Mouse (Mus musculus): Measurements from ENCODE around the gene Mrps12. TPM values are rescaled to one million over a fixed set of nuclear protein-coding genes. Genes with fewer than 3 reads are reported as not detected.
"Not testable (repeated sequence)": the region's sequence is repeated elsewhere in the genome, so short reads cannot be mapped to it uniquely, and the experiment has no call there.

Gene Mrps12
- total RNA-seq, 2 experiments from 2014 or later = 33.5 to 34.6 TPM

DNA sequence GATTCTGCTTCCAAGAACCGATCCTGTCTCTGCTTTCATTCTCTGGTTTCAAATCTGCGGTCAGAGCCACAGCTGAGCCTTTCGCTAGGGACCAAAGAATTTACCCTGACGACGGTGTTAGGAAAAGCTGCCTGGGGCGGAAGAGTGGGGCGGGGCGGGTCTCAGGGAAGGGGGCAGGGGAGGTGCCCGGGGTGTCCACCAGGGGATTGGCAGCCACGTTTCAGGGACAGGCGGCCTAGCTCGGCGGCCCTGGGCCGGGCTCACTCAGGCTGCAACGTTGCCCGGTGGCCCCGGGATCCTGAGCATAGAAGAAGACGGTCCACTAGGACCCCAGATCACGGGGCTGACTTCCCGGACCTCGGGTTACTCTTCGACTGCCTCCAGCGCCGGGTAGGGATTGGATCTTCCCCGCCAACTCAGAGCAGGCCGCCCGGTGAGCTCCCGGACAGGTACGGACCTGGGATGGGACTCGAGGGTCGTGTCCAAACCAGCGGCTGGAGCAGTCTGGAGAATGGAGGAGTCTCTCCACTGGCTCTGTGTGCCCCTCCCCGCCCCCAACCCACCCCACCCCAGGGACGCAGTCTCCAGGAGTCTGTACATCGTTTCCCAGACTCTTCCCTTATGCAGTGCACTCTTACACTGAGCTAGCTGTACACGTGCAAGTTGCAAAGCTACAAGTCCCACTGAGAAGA lies 24.9 kb downstream of the Mrps12 start, which contains the start of gene Fbxo17:
Gene Fbxo17, plus strand, starts transcription at position 215 of the 692 bp plus-strand sequence.
- DNase-seq = peak; percentile 53 to 62
- intact Hi-C loops (cut with DNase I) = loop anchor here (5.0 kb wide), 1 partner anchor 264 kb away; the partner anchor contains the start of gene Lrfn1

DNA sequence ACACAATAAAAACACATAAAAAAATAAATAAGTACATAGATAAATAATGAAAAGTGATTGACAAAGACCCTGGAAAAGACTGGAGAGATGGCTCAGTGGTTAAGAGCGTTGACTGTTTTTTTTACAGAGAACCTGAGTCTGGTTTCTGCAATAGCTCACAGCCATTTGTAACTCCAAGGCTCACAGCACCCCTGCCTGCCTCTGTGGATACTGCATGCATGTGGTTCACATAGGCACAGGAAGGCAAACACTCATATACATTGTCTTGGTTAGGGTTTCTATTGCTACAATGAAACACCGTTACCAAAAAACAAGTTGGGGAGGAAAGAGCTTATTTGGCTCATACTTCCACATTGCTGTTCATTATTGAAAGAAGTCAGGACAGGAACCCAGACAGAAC lies 26.0 kb downstream of the Mrps12 start:
- intact Hi-C loops (cut with DNase I) = loop anchor here (5.0 kb wide), 1 partner anchor 263 kb away; the partner anchor contains the start of gene Lrfn1
- no peak for DNase-seq

DNA sequence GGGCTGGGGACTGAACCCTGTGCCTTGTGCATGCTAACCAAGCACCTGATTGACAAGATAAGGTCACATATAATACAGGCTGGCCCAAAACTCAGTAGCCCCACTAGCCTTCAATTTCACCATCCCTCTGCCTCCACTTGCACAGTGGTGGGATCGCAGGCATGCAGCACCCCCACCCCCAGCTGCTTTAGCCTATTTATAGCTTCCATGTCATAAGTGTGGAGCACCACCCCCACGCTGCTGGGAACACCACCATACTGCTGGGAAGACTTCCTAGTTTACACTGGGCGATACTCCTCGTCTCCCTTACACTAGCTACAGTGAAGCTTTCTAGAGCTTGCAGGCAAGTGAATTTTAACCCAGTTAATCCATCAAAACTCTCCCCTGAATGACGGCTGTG lies 27.0 kb downstream of the Mrps12 start:
- intact Hi-C loops (cut with DNase I) = loop anchor here (5.0 kb wide), 1 partner anchor 262 kb away; the partner anchor contains the start of gene Lrfn1
- DNase-seq = no peak

GRCm38 (mm10) chr7:28710962-28711361 lies 30.7 kb downstream of the Mrps12 start:
- intact Hi-C loops (cut with DNase I) = no loop called here
- no peak for DNase-seq

GRCm38 (mm10) chr7:28709454-28709853 lies 32.2 kb downstream of the Mrps12 start:
- no peak for DNase-seq
- intact Hi-C loops (cut with DNase I) = no loop called here

DNA sequence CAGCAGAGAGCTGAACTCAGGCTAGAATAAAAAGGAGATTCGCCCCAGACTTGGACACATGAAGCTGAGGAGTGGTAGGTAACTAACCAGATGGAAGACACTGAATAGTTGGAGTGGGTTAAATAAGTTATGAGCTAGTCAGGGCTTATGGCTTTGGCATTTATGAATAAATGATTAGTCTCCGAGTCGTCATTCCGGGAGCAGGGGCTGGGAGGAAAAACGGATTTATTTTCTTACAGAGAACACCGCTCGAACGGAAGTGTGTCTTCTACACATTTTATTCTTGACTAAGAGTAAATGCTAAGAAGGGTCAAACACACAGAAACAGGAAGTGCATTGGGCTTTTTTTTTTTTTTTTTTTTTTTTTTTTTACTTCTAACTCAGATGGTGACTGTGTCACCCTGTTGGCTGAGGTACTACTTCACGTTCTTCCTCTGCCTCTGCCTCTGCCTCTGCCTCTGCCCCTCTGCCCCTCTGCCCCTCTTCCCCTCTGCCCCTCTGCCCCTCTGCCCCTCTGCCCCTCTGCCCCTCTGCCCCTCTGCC lies 38.9 kb downstream of the Mrps12 start:
- no peak for DNase-seq
- intact Hi-C loops (cut with DNase I) = no loop called here

DNA sequence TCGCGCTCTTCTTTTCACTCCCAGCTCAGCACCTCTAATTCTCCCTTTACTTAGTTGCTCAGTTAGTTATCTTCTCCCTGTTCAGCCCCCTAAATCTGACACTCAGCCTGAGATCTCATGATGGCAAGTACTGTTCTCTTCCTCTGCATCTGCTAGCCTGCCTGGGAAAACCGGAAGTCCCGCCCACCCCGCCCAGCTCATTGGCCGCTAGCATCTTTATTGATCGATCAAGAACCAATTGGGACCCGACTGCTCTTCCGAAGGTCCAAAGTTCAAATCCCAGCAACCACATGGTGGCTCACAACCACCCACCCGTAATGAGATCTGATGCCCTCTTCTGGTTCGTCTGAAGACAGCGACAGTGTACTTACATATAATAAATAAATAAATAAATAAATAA lies 40.3 kb downstream of the Mrps12 start:
- DNase-seq; intact Hi-C loops (cut with DNase I): not testable (repeated sequence)

DNA sequence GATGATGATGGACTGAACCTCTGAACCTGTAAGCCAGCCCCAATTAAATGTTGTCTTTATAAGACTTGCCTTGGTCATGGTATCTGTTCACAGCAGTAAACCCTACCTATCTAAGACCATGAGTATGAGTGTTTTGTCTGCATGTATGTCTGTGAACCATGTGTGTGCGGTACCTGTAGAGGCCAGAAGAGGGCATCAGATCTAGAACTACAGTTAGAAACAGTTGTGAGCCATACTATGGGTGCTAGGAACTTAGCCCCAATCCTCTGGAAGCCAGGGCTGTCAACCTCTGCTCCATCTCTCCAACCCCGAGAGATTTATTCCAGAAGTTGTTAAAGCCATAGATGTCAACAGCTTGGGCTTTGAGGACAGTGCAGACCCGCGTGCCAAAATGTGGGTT lies 41.4 kb downstream of the Mrps12 start:
- no peak for DNase-seq
- intact Hi-C loops (cut with DNase I) = no loop called here

DNA sequence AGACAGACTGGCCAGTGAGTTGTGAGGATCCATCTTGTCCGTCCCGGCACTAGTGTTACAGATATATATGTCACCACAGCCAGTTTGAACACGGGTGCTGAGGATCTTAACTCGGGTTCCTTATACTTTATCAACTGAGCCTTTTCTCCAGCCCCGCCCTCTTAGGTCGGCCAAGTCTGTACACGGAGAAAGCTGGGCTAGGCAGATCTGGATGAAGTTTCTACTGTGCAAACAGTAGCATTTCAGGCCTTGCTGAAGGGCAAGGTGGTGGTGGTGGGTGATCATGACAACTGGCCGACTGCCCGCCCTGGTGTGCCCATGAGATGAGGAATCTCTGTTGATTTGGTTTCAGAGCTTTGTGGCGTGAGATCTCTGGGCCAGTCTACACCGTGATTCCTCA lies 44.3 kb downstream of the Mrps12 start:
- no peak for DNase-seq
- intact Hi-C loops (cut with DNase I) = no loop called here

GRCm38 (mm10) chr7:28694966-28695511 lies 46.6 kb downstream of the Mrps12 start:
- intact Hi-C loops (cut with DNase I) = no loop called here
- no peak for DNase-seq

DNA sequence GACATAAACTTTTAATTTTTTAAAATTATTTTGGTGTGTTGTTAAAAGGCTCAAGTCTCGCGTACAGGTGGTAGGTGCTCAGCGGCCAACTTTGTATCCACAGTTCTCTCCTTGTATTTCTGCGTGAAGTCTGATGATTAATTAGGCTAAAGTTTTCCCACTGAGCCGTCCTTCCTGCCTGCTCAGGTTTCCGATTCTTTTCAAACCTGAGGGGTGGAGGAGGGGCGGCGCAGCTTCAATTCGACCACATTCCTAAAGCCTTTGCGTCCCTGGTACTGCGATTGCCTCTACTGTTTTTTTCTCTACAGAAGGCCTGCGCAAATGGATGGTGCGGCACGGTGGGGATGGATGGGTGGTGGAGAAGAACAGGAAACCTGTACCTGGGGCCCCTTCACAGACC lies 47.2 kb downstream of the Mrps12 start:
- DNase-seq = no peak
- intact Hi-C loops (cut with DNase I) = no loop called here

- peak; percentile 31 to 35 for DNase-seq
- intact Hi-C loops (cut with DNase I) = no loop called here
These were observed 48.2 kb downstream of the Mrps12 start for GRCm38 (mm10) chr7:28693321-28693966.

DNA sequence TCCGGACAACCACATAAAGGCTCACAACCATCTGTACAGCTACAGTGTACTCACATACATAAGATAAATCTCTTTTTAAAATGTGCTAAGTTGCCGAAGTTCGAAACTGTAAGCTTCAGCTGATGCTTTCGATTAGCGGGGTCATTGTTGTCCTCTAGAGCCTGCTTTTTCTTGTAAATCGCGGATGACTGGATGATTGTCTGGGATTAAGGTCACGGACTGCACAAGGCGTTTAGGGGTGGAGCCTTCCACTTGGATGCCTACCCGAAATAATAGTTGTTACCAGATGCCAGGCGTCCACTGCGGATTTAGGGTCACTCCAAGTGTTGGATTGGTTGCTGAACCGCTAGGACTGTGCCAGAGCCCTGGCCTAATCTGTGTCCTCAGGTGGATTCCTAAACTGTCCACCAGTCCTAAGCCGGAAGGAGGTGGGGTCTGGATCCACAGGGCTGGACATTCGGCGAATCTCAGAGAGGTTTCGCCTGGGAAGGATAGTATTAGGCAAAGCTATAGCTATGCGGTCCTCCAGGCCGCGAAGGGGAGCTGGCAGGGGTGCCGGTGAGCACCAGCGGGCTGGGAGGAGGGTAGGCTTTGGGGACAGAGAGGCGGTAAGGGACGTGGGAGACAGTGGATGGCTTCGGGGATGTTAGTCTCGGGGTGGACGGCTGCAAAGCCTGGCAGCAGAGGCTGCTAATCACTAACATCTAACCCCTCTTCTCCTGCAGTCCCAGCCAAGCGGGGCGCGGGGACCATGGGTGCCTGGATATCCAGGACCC lies 48.9 kb downstream of the Mrps12 start, which contains the start of gene Fbxo27:
Gene Fbxo27, plus strand, starts transcription at position 305 of the 776 bp plus-strand sequence.
- peak in 1 of 2 experiments; percentile 8 for DNase-seq

DNA sequence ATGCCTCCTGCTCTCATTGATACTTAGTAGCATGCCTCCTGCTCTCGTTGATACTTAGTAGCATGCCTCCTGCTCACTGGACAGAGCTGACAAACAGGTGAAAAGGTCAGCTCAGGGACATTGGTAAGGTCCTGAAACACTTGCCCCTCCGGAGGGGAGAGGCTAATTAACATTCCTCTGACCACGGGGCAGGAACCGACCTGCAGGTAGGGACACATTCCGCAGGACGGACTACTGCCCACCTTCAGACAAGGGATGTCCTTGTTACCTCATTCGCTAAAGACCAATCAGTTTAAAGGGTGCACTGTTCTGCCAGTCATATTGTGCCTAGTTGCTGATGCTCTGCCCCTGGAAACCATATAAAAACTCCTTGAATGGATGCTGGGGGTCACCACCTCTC lies 50.5 kb downstream of the Mrps12 start:
- no peak for DNase-seq
- intact Hi-C loops (cut with DNase I) = no loop called here

More for the DNA sequence above, 48.9 kb downstream of the Mrps12 start, which contains the start of gene Fbxo27:
- intact Hi-C loops (cut with DNase I) = no loop called here

Other genes with a start within 250 kb of the Mrps12 start
- not detected for gene Ifnl2, start 231.4 kb downstream of the Mrps12 start, total RNA-seq (2021)
- not detected for gene Ifnl3, start 219.0 kb downstream of the Mrps12 start, total RNA-seq (2021)
- not detected for gene Sycn, start 200.9 kb downstream of the Mrps12 start, total RNA-seq (2021)
- gene Nccrp1, start 194.6 kb downstream of the Mrps12 start, total RNA-seq (2021) = not detected
- 10 to 100 TPM; 11.6 to 13.9 TPM for gene Samd4b, start 143.7 kb downstream of the Mrps12 start, total RNA-seq (2021)
- 1 to 10 TPM; 1.8 to 2.5 TPM for gene Pak4, start 143.6 kb downstream of the Mrps12 start, total RNA-seq (2021)
- gene Acp7, start 110.5 kb downstream of the Mrps12 start, total RNA-seq (2021) = not detected
- under 1 TPM; 0.59 to 0.69 TPM for gene Fbxo27, start 49.0 kb downstream of the Mrps12 start, total RNA-seq (2021)
- 1 to 10 TPM; 3.9 to 5.4 TPM for gene Fbxo17, start 25.0 kb downstream of the Mrps12 start, total RNA-seq (2021)
- 10 to 100 TPM; 14.6 to 16.0 TPM for gene Sars2, start 172 bp upstream of the Mrps12 start, total RNA-seq (2021)
- not detected for gene Ccer2, start 14.4 kb upstream of the Mrps12 start, total RNA-seq (2021)
- gene Sirt2, start 24.9 kb upstream of the Mrps12 start, total RNA-seq (2021) = 10 to 100 TPM; 85.5 to 86.4 TPM
- 10 to 100 TPM; 20.5 to 30.2 TPM for gene Nfkbib, start 25.7 kb upstream of the Mrps12 start, total RNA-seq (2021)
- gene Rinl, start 47.1 kb upstream of the Mrps12 start, total RNA-seq (2021) = 1 to 10 TPM; 1.1 TPM
- gene Hnrnpl, start 66.7 kb upstream of the Mrps12 start, total RNA-seq (2021) = 100 to 1,000 TPM; 111 to 131 TPM
- gene Ech1, start 83.4 kb upstream of the Mrps12 start, total RNA-seq (2021) = 100 to 1,000 TPM; 214 to 252 TPM
- gene Lgals4, start 92.0 kb upstream of the Mrps12 start, total RNA-seq (2021) = 1 to 10 TPM; 2.5 to 3.1 TPM
- gene Lgals7, start 122.0 kb upstream of the Mrps12 start, total RNA-seq (2021) = not detected
- under 1 TPM in 1 of 2 experiments, not detected in 1; 0.15 TPM for gene Capn12, start 139.6 kb upstream of the Mrps12 start, total RNA-seq (2021)
- gene Actn4, start 220.5 kb upstream of the Mrps12 start, total RNA-seq (2021) = 10 to 100 TPM; 31.6 to 35.1 TPM
- gene Eif3k, start 240.0 kb upstream of the Mrps12 start, total RNA-seq (2021) = 100 to 1,000 TPM; 119 to 125 TPM
- gene Map4k1, start 240.2 kb upstream of the Mrps12 start, total RNA-seq (2021) = under 1 TPM; 0.27 to 0.46 TPM

All from gastrocnemius, postnatal 36 days (tissue).